Mouse (Mus musculus): ENCODE data around the gene Cdc6. TPM values are rescaled to one million over a fixed set of nuclear protein-coding genes. Genes with fewer than 3 reads are reported as not detected.

Gene Cdc6
- total RNA-seq, 2 experiments from 2014 or later, result 3.8 to 6.5 TPM

Other genes with a start within 250 kb of the Cdc6 start
- not detected for gene Gsdma, start 243.4 kb upstream of the Cdc6 start, total RNA-seq (2021)
- gene Psmd3, start 225.2 kb upstream of the Cdc6 start, total RNA-seq (2021), result 100 to 1,000 TPM; 111 to 123 TPM
- gene Csf3, start 206.5 kb upstream of the Cdc6 start, total RNA-seq (2021), result not detected
- gene Med24, start 178.4 kb upstream of the Cdc6 start, total RNA-seq (2021), result 10 to 100 TPM; 40.4 to 58.0 TPM
- 100 to 1,000 TPM; 135 to 184 TPM for gene Thra, start 167.2 kb upstream of the Cdc6 start, total RNA-seq (2021)
- 10 to 100 TPM; 15.1 to 59.6 TPM for gene Nr1d1, start 132.5 kb upstream of the Cdc6 start, total RNA-seq (2021)
- gene Msl1, start 112.3 kb upstream of the Cdc6 start, total RNA-seq (2021), result 10 to 100 TPM; 79.4 to 88.6 TPM
- gene Casc3, start 102.9 kb upstream of the Cdc6 start, total RNA-seq (2021), result 10 to 100 TPM; 31.9 to 35.7 TPM
- 1 to 10 TPM in 1 of 2 experiments, under 1 TPM in 1; 0.93 to 1.6 TPM for gene Rapgefl1, start 71.0 kb upstream of the Cdc6 start, total RNA-seq (2021)
- 10 to 100 TPM; 13.3 to 15.4 TPM for gene Wipf2, start 44.2 kb upstream of the Cdc6 start, total RNA-seq (2021)
- 10 to 100 TPM; 26.2 to 34.7 TPM for gene Rara, start 20.0 kb downstream of the Cdc6 start, total RNA-seq (2021)
- gene Gjd3, start 75.2 kb downstream of the Cdc6 start, total RNA-seq (2021), result under 1 TPM; 0.45 to 0.73 TPM
- 10 to 100 TPM; 54.0 to 73.1 TPM for gene Top2a, start 116.4 kb downstream of the Cdc6 start, total RNA-seq (2021)
- gene Igfbp4, start 133.4 kb downstream of the Cdc6 start, total RNA-seq (2021), result 100 to 1,000 TPM; 219 to 333 TPM
- gene Tns4, start 181.5 kb downstream of the Cdc6 start, total RNA-seq (2021), result under 1 TPM; 0.12 to 0.51 TPM
- 1 to 10 TPM; 3.6 to 3.7 TPM for gene Ccr7, start 247.3 kb downstream of the Cdc6 start, total RNA-seq (2021)